Mouse (Mus musculus) CH12F3 (cell line): ENCODE measurements around the gene Pgf.

Experiments
- in situ Hi-C: fragments of 300-500 bp; cut with MboI; formaldehyde crosslinking; loops from 2 replicates; pipeline ENCODE4 v1.14.3; 2020; ENCODE audit warnings: low sequenced_read_pairs

The Pgf gene

GRCm38 (mm10) chr12:85192461-85193108, 15.0 kb upstream of the Pgf start:
- in situ Hi-C loops, result no loop called here

- in situ Hi-C loops, result no loop called here
Measured at GRCm38 (mm10) chr12:85190290-85190689, 12.7 kb upstream of the Pgf start.

- in situ Hi-C loops, result no loop called here
Measured at GRCm38 (mm10) chr12:85186361-85186760, 8.8 kb upstream of the Pgf start.

GRCm38 (mm10) chr12:85185810-85186209, 8.2 kb upstream of the Pgf start:
- in situ Hi-C loops, result no loop called here

GRCm38 (mm10) chr12:85184118-85184517, 6.5 kb upstream of the Pgf start:
- in situ Hi-C loops, result no loop called here

GRCm38 (mm10) chr12:85182898-85183297, 5.3 kb upstream of the Pgf start:
- in situ Hi-C loops, result no loop called here

GRCm38 (mm10) chr12:85182345-85182643, 4.7 kb upstream of the Pgf start:
- in situ Hi-C loops, result no loop called here

GRCm38 (mm10) chr12:85181475-85182344, 4.1 kb upstream of the Pgf start:
- in situ Hi-C loops, result no loop called here

GRCm38 (mm10) chr12:85178294-85178693, 704 bp upstream of the Pgf start:
- in situ Hi-C loops, result no loop called here

- in situ Hi-C loops, result no loop called here
Measured at GRCm38 (mm10) chr12:85176846-85177523, 605 bp downstream of the Pgf start.

- in situ Hi-C loops, result no loop called here
Measured at GRCm38 (mm10) chr12:85175926-85176845, 1.4 kb downstream of the Pgf start.

GRCm38 (mm10) chr12:85175087-85175675, 2.4 kb downstream of the Pgf start:
- in situ Hi-C loops, result no loop called here

- in situ Hi-C loops, result no loop called here
Measured at GRCm38 (mm10) chr12:85174016-85174415, 3.6 kb downstream of the Pgf start.

- in situ Hi-C loops, result no loop called here
Measured at GRCm38 (mm10) chr12:85170948-85171307, 6.7 kb downstream of the Pgf start.

- in situ Hi-C loops, result no loop called here
Measured at GRCm38 (mm10) chr12:85170284-85170947, 7.2 kb downstream of the Pgf start.

GRCm38 (mm10) chr12:85169877-85170276, 7.7 kb downstream of the Pgf start:
- in situ Hi-C loops, result no loop called here

- in situ Hi-C loops, result no loop called here
Measured at GRCm38 (mm10) chr12:85169117-85169858, 8.3 kb downstream of the Pgf start.

- in situ Hi-C loops, result no loop called here
Measured at GRCm38 (mm10) chr12:85166631-85167030, 11.0 kb downstream of the Pgf start.

GRCm38 (mm10) chr12:85164996-85165395, 12.6 kb downstream of the Pgf start:
- in situ Hi-C loops, result no loop called here
